Mouse (Mus musculus) stomach, embryonic 14.5 days (tissue): Measurements from ENCODE around the gene Tcf3. TPM values are rescaled to one million over a fixed set of nuclear protein-coding genes. Genes with fewer than 3 reads are reported as not detected.

Experiments
- ATAC-seq: fragments of 200-750 bp; cut with Nextera tagmentation; 2 replicates; pipeline ENCODE4 v1.8.0; 2017; ENCODE audit warnings: low read depth, moderate TSS enrichment; ENCODE audit not compliant: insufficient number of reproducible peaks, insufficient read depth, low FRiP score
- H3K27ac ChIP-seq: fragments of 300-500 bp; sonication (generic); 2 replicates; pipeline ENCODE4 v1.5.1; 2014; ENCODE audit warnings: mild to moderate bottlenecking, low read length, moderate library complexity, mixed read lengths
- H3K27me3 ChIP-seq: fragments of 300-500 bp; sonication (generic); 2 replicates; pipeline ENCODE4 v1.6.1; 2014; ENCODE audit warnings: low read length, control low read depth, mixed read lengths; ENCODE audit not compliant: control insufficient read depth, insufficient read depth
- H3K36me3 ChIP-seq: fragments of 300-500 bp; sonication (generic); 2 replicates; pipeline ENCODE4 v1.6.1; 2014; ENCODE audit warnings: mild to moderate bottlenecking, control low read depth, low read length, moderate library complexity, mixed read lengths; ENCODE audit not compliant: control insufficient read depth, insufficient read depth
- H3K4me1 ChIP-seq: fragments of 300-500 bp; sonication (generic); 2 replicates; pipeline ENCODE4 v1.6.1; 2014; ENCODE audit warnings: low read length, control low read depth, mixed read lengths; ENCODE audit not compliant: control insufficient read depth, insufficient read depth
- H3K4me2 ChIP-seq: fragments of 300-500 bp; sonication (generic); replicated peaks from 2 replicates; pipeline ENCODE4 v1.6.1; 2014; ENCODE audit warnings: low read depth, low read length, control low read depth
- H3K4me3 ChIP-seq: fragments of 300-500 bp; sonication (generic); 2 replicates; pipeline ENCODE4 v1.5.1; 2014; ENCODE audit warnings: low read depth, low read length, control low read depth
- H3K9ac ChIP-seq: fragments of 300-500 bp; sonication (generic); replicated peaks from 2 replicates; pipeline ENCODE4 v1.6.1; 2014; ENCODE audit warnings: low read depth, mild to moderate bottlenecking, control low read depth, low read length, moderate library complexity, mixed read lengths
- H3K9me3 ChIP-seq: fragments of 300-500 bp; sonication (generic); 2 replicates; pipeline ENCODE4 v1.6.1; 2016; ENCODE audit warnings: low read depth, low read length, control low read depth; ENCODE audit not compliant: control insufficient read depth
- WGBS: fragments of 180-500 bp; shearing (Covaris S2); extraction: QIAGEN DNeasy Blood & Tissue Kit; methylation state at CpG from one replicate; pipeline ENCODE4 v1.1.7; 2014; 5-methylcytosine and 5-hydroxymethylcytosine counted together
- polyA plus RNA-seq: library from polyadenylated mRNA; unstranded; fragments of >200 nt; fragmentation: Nextera tagmentation; extraction: Ambion mirVana; gene quantifications from 2 replicates; pipeline ENCODE4 v1.2.1, GENCODE M21; 2014

Gene Tcf3
- polyA plus RNA-seq, 1 experiment from 2014 or later = 107 TPM

GRCm38 (mm10) chr10:80423562-80423961, 9.9 kb downstream of the Tcf3 start:
- Histone ChIP-seq H3K4me1 (0 out of 2 replicates have a peak, but pooled peaks cover 5% of the 10 kb centered on the region), H3K36me3 (peaks cover 88% of the 10 kb centered on the region), H3K4me2 (no peak overlapping the region), H3K9me3 (peaks cover 3% of the 10 kb centered on the region; the same call in 1 of the 2 replicates), H3K27ac (no peak overlapping the region; the same call in 1 of the 2 replicates), H3K9ac (no peak overlapping the region), H3K4me3 (no peak overlapping the region), H3K27me3 (no peaks in the 10 kb centered on the region)
- 45% methylated on average over 4 of the region's 4 CpGs for WGBS
- ATAC-seq = peak; percentile 75

GRCm38 (mm10) chr10:80421651-80422472, 11.6 kb downstream of the Tcf3 start:
- 0 out of 2 replicates have a peak, but pooled peaks cover 8% of the 10 kb centered on the region for H3K4me1 ChIP-seq
- peaks cover 88% of the 10 kb centered on the region for H3K36me3 ChIP-seq
- no peak overlapping the region for H3K4me2 ChIP-seq
- H3K27ac ChIP-seq = no peak overlapping the region
- H3K4me3 ChIP-seq = no peak overlapping the region
- H3K9ac ChIP-seq = no peak overlapping the region
- H3K9me3 ChIP-seq = peaks cover 3% of the 10 kb centered on the region; the same call in 1 of the 2 replicates
- peak; percentile 24; the same call in 1 of the 2 replicates for ATAC-seq
- 80% methylated on average over 9 of the region's 9 CpGs for WGBS
- H3K27me3 ChIP-seq = no peaks in the 10 kb centered on the region

- Histone ChIP-seq H3K9me3 (peaks cover 3% of the 10 kb centered on the region; the same call in 1 of the 2 replicates), H3K4me2 (no peak overlapping the region), H3K36me3 (peaks cover 88% of the 10 kb centered on the region), H3K4me1 (0 out of 2 replicates have a peak, but pooled peaks cover 8% of the 10 kb centered on the region), H3K9ac (no peak overlapping the region), H3K27me3 (no peaks in the 10 kb centered on the region), H3K27ac (no peak overlapping the region), H3K4me3 (no peak overlapping the region)
- 89% methylated on average over 8 of the region's 8 CpGs for WGBS
- ATAC-seq = no peak
Observed at GRCm38 (mm10) chr10:80421208-80421607, 12.2 kb downstream of the Tcf3 start.

- H3K36me3 ChIP-seq = peaks cover 88% of the 10 kb centered on the region
- H3K27me3 ChIP-seq = no peaks in the 10 kb centered on the region
- no peak for ATAC-seq
- 0 out of 2 replicates have a peak, but pooled peaks cover 8% of the 10 kb centered on the region for H3K4me1 ChIP-seq
- no peak overlapping the region for H3K27ac ChIP-seq
- WGBS = 94% methylated on average over 10 of the region's 10 CpGs
- no peak overlapping the region for H3K9ac ChIP-seq
- no peak overlapping the region for H3K4me2 ChIP-seq
- no peak overlapping the region for H3K4me3 ChIP-seq
- H3K9me3 ChIP-seq = peaks cover 3% of the 10 kb centered on the region; the same call in 1 of the 2 replicates
Observed at GRCm38 (mm10) chr10:80420729-80421128, 12.7 kb downstream of the Tcf3 start.

GRCm38 (mm10) chr10:80419419-80419818, 14.0 kb downstream of the Tcf3 start:
- ATAC-seq = no peak
- H3K4me3 ChIP-seq = no peak overlapping the region
- H3K9me3 ChIP-seq = no peaks in the 10 kb centered on the region
- H3K4me1 ChIP-seq = 0 out of 2 replicates have a peak, but pooled peaks cover 8% of the 10 kb centered on the region
- H3K36me3 ChIP-seq = peaks cover 88% of the 10 kb centered on the region
- H3K9ac ChIP-seq = no peak overlapping the region
- H3K4me2 ChIP-seq = no peak overlapping the region
- WGBS = 90% methylated on average over 8 of the region's 8 CpGs
- H3K27ac ChIP-seq = no peak overlapping the region
- no peaks in the 10 kb centered on the region for H3K27me3 ChIP-seq

- peaks cover 94% of the 10 kb centered on the region for H3K36me3 ChIP-seq
- H3K9ac ChIP-seq = no peak overlapping the region
- ATAC-seq = peak; percentile 8; the same call in 1 of the 2 replicates
Observed at GRCm38 (mm10) chr10:80418311-80418710, 15.1 kb downstream of the Tcf3 start.

GRCm38 (mm10) chr10:80417841-80418240, 15.6 kb downstream of the Tcf3 start:
- Histone ChIP-seq H3K36me3 (peaks cover 98% of the 10 kb centered on the region), H3K9ac (no peak overlapping the region), H3K9me3 (no peaks in the 10 kb centered on the region), H3K4me1 (0 out of 2 replicates have a peak, but pooled peaks cover 6% of the 10 kb centered on the region), H3K4me2 (no peak overlapping the region), H3K27me3 (no peaks in the 10 kb centered on the region), H3K4me3 (no peak overlapping the region), H3K27ac (no peak overlapping the region)
- WGBS = 92% methylated on average over 1 of the region's 1 CpGs
- ATAC-seq = no peak

More at GRCm38 (mm10) chr10:80418311-80418710, 15.1 kb downstream of the Tcf3 start:
- Histone ChIP-seq H3K27ac (no peak overlapping the region; the same call in 1 of the 2 replicates), H3K4me3 (no peak overlapping the region), H3K27me3 (no peaks in the 10 kb centered on the region), H3K4me2 (no peak overlapping the region), H3K9me3 (no peaks in the 10 kb centered on the region), H3K4me1 (0 out of 2 replicates have a peak, but pooled peaks cover 6% of the 10 kb centered on the region)
- 55% methylated on average over 3 of the region's 3 CpGs for WGBS

- no peak overlapping the region for H3K4me2 ChIP-seq
- H3K4me1 ChIP-seq = 0 out of 2 replicates have a peak, but pooled peaks cover 6% of the 10 kb centered on the region
- ATAC-seq = no peak
- WGBS = 89% methylated on average over 10 of the region's 10 CpGs
- no peaks in the 10 kb centered on the region for H3K9me3 ChIP-seq
- H3K27ac ChIP-seq = no peak overlapping the region
- H3K4me3 ChIP-seq = no peak overlapping the region
- no peaks in the 10 kb centered on the region for H3K27me3 ChIP-seq
- H3K36me3 ChIP-seq = peaks cover 99% of the 10 kb centered on the region
- H3K9ac ChIP-seq = no peak overlapping the region
Observed at GRCm38 (mm10) chr10:80417371-80417770, 16.1 kb downstream of the Tcf3 start.
